16 mouse cellular contexts compared by ENCODE assay signal in genomic region chr10:96714702-96715101, GRCm38 (mm10).
"Had no signal": no experiment of that assay in that cellular context is flagged by ENCODE, and none has a peak within 500 bp of the region (broad histone marks: within the 10 kb centered on the region; RNA-seq: fewer than 3 reads in every experiment).

No protein-coding gene starts in this region.

- H3K9ac ChIP-seq: neural tube, embryonic 13.5 days; neural tube, embryonic 15.5 days; stomach, embryonic 15.5 days had no signal

- H3K4me3 ChIP-seq: neural tube, embryonic 13.5 days; neural tube, embryonic 15.5 days; stomach, embryonic 15.5 days had no signal

- H3K27me3 ChIP-seq: neural tube, embryonic 13.5 days; neural tube, embryonic 15.5 days; stomach, embryonic 15.5 days had no signal

- H3K36me3 ChIP-seq: neural tube, embryonic 13.5 days; neural tube, embryonic 15.5 days; stomach, embryonic 15.5 days had no signal

- DNase-seq: retina, postnatal 1 day; right cerebral cortex, adult 18-20 months; right cerebral cortex, postnatal 14 days; right cerebral cortex, postnatal 25 days; right cerebral cortex, postnatal 4 days; spleen, adult 18-20 months; thymus, adult 18-20 months; thymus, adult 2 months; thymus, postnatal 14 days; thymus, postnatal 25 days; thymus, postnatal 36 days; thymus, postnatal 4 days had no signal

- H3K4me1 ChIP-seq: neural tube, embryonic 15.5 days; stomach, embryonic 15.5 days had no signal

- H3K4me2 ChIP-seq: neural tube, embryonic 13.5 days; neural tube, embryonic 15.5 days; stomach, embryonic 15.5 days had no signal

- H3K27ac ChIP-seq: neural tube, embryonic 13.5 days; neural tube, embryonic 15.5 days; stomach, embryonic 15.5 days; stomach, postnatal 0 days had no signal

- H3K9me3 ChIP-seq: neural tube, embryonic 13.5 days; neural tube, embryonic 15.5 days; stomach, embryonic 15.5 days had no signal
